Mouse (Mus musculus) liver, postnatal 0 days (tissue): Measurements from ENCODE around the gene Plekhh3. TPM values are rescaled to one million over a fixed set of nuclear protein-coding genes. Genes with fewer than 3 reads are reported as not detected.

Source experiments
- ATAC-seq: fragments of 200-750 bp; cut with Nextera tagmentation; 2 replicates; pipeline ENCODE4 v1.8.0; 2017; ENCODE audit warnings: mild to moderate bottlenecking, moderate library complexity
- DNase-seq: peaks from one replicate; pipeline ENCODE4 v3.0.0-alpha.2; 2016
- H3K27ac ChIP-seq: fragments of 300-500 bp; sonication (generic); 2 replicates; pipeline ENCODE4 v1.5.1; 2014; ENCODE audit warnings: antibody characterized with exemption, moderate library complexity, mild to moderate bottlenecking, low read depth
- H3K27me3 ChIP-seq: fragments of 300-500 bp; sonication (generic); 2 replicates; pipeline ENCODE4 v1.6.1; 2014; ENCODE audit warnings: low read length, control low read depth, mixed read lengths; ENCODE audit not compliant: insufficient read depth
- H3K36me3 ChIP-seq: fragments of 300-500 bp; sonication (generic); replicated peaks from 2 replicates; pipeline ENCODE4 v1.6.1; 2014; ENCODE audit warnings: mild to moderate bottlenecking, control low read depth, low read length, moderate library complexity, mixed read lengths; ENCODE audit not compliant: insufficient read depth
- H3K4me1 ChIP-seq: fragments of 300-500 bp; sonication (generic); 2 replicates; pipeline ENCODE4 v1.6.1; 2014; ENCODE audit warnings: antibody characterized with exemption, mild to moderate bottlenecking, control low read depth; ENCODE audit not compliant: insufficient read depth
- H3K4me2 ChIP-seq: fragments of 300-500 bp; sonication (generic); 2 replicates; pipeline ENCODE4 v1.6.1; 2014; ENCODE audit warnings: low read depth, mild to moderate bottlenecking, low read length, moderate library complexity, mixed read lengths
- H3K4me3 ChIP-seq: fragments of 300-500 bp; sonication (generic); 2 replicates; pipeline ENCODE4 v1.5.1; 2014; ENCODE audit warnings: low read depth, low read length
- H3K9ac ChIP-seq: fragments of 300-500 bp; sonication (generic); replicated peaks from 2 replicates; pipeline ENCODE4 v1.6.1; 2014; ENCODE audit warnings: mild to moderate bottlenecking, moderate library complexity
- H3K9me3 ChIP-seq: fragments of 300-500 bp; sonication (generic); 2 replicates; pipeline ENCODE4 v1.6.1; 2016; ENCODE audit warnings: mild to moderate bottlenecking, control low read depth, low read length, mixed read lengths
- CTCF ChIP-seq: sonication (generic); IDR thresholded peaks from 2 replicates; pipeline ENCODE4 v1.5.1; 2016; ENCODE audit warnings: antibody characterized with exemption, low read depth
- EP300 ChIP-seq: IDR thresholded peaks from 2 replicates; pipeline ENCODE4 v1.6.1; 2016; ENCODE audit warnings: antibody characterized with exemption, low read depth, mild to moderate bottlenecking
- WGBS: fragments of 180-500 bp; shearing (Covaris S2); extraction: QIAGEN DNeasy Blood & Tissue Kit; methylation state at CpG from one replicate; pipeline ENCODE4 v1.1.7; 2014; ENCODE audit not compliant: insufficient replicate concordance; 5-methylcytosine and 5-hydroxymethylcytosine counted together
- polyA plus RNA-seq: library from polyadenylated mRNA; unstranded; fragments of >200 nt; fragmentation: Nextera tagmentation; extraction: Ambion mirVana; gene quantifications from 2 replicates; pipeline ENCODE4 v1.2.1, GENCODE M21; 2015

The Plekhh3 gene
- polyA plus RNA-seq, 1 experiment from 2014 or later = 1.6 TPM

DNA sequence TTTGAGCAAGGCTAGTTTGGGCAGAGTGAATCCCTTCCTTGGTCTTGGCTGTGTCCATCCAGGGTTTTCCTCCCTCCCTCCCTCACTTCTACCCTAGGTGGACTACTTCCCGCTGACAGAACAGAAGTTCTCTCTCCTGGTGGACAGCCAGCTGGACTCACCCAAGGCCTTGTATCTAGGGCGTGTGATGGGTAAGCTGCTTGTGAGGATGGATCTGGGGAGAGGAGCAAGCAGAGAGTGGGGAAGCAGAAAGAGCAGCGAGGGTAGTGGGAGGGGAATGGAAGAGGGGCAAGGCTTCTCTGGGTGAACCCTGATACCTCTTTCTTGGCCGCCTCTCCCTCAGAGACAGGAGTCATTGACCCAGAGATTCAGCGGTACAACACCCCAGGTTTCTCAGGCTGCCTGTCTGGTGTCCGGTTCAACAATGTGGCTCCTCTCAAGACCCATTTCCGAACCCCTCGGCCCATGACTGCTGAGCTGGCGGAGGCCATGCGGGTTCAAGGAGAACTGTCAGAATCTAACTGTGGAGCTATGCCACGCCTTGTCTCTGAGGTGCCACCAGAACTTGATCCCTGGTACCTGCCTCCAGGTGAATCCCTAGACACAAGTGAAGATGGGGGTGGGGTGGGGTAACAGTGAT is 17.1 kb upstream of the Plekhh3 start:
- ATAC-seq (no peak), DNase-seq (no peak)
- Histone ChIP-seq H3K4me2 (no peak overlapping the region), H3K27ac (no peak overlapping the region), H3K9ac (no peak overlapping the region), H3K4me3 (no peak overlapping the region), H3K36me3 (peaks cover 7% of the 10 kb centered on the region), H3K4me1 (peaks cover 23% of the 10 kb centered on the region), H3K9me3 (no peaks in the 10 kb centered on the region), H3K27me3 (no peaks in the 10 kb centered on the region)
- TF ChIP-seq CTCF (no peak), EP300 (no peak)
- WGBS = 81% methylated on average over 11 of the region's 11 CpGs

DNA sequence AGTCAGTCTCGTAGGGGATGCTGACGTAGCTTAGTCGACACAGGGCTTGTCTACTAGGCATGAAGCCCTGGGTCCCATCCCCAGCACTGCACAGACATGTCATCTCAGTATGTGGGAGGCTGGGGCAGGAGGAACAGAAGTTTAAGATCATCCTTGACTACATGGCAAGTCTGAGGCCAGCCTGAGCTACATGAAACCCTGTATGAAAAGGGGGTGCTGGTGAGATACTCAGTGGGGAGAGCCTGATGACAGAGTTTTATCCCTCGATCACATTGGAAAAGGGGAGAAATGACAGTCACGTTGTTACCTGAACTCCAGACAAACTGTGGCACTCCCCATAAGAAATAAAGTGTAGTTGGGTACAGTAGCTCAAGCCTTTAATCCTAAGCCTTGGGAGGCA is 16.4 kb upstream of the Plekhh3 start:
- DNase-seq (no peak), ATAC-seq (no peak)
- Histone ChIP-seq H3K9ac (no peak overlapping the region), H3K9me3 (no peaks in the 10 kb centered on the region), H3K27me3 (no peaks in the 10 kb centered on the region), H3K27ac (no peak overlapping the region), H3K36me3 (peaks cover 2% of the 10 kb centered on the region), H3K4me1 (peaks cover 23% of the 10 kb centered on the region), H3K4me3 (no peak overlapping the region), H3K4me2 (no peak overlapping the region)
- 86% methylated on average over 5 of the region's 5 CpGs for WGBS
- TF ChIP-seq EP300 = no peak
- no peak for TF ChIP-seq CTCF

DNA sequence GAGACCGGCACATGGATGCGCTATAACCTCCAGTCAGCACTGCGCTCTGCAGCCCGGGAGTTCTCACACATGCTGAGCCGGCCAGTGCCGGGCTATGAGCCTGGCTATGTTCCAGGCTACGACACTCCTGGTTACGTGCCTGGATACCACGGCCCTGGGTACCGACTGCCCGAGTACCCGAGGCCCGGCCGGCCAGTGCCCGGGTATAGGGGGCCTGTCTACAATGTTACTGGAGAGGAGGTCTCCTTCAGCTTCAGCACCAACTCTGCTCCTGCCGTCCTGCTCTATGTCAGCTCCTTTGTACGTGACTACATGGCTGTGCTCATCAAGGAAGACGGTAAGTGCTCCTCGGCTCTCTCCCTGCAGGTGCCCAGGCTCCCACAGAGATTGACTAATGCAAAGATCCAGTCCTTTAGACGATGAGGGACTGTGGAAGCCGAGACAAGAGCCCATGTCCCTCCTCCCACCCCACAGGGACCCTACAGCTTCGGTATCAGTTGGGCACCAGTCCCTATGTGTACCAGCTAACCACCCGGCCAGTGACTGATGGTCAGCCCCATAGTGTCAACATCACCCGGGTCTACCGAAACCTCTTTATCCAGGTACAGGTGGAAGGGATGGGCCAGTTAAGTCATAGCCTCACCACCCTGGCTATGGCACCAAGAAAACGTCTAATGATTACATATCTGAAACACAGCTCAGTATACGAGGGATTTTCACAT is 15.5 kb upstream of the Plekhh3 start:
- no peak for ATAC-seq
- Histone ChIP-seq H3K9ac (no peak overlapping the region), H3K36me3 (no peaks in the 10 kb centered on the region; the same call in 1 of the 2 replicates), H3K4me1 (peaks cover 23% of the 10 kb centered on the region), H3K9me3 (no peaks in the 10 kb centered on the region), H3K27me3 (no peaks in the 10 kb centered on the region), H3K4me2 (no peak overlapping the region), H3K4me3 (no peak overlapping the region), H3K27ac (no peak overlapping the region)
- WGBS = 86% methylated on average over 27 of the region's 27 CpGs
- DNase-seq = no peak
- no peak for TF ChIP-seq CTCF
- no peak for TF ChIP-seq EP300

DNA sequence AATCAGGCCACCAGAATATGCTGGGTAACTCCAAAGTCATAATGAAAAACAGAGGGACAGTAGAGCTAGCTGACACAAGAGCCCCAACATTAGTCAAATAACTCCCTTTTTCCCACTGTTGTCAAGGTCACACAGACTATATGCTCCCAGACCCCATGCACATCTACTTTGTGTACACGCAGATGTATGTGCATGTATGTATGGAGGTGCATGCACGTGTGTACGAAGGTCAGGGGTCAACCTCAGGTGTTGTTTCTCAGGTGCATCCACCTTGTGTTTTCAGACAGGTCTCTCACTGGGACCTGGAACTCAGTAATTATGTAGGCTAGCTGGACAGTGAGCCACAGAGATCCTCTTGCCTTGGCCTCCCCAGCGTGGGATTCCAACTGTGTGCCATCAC is 14.3 kb upstream of the Plekhh3 start:
- no peaks in the 10 kb centered on the region for H3K9me3 ChIP-seq
- H3K36me3 ChIP-seq = no peaks in the 10 kb centered on the region; the same call in 1 of the 2 replicates
- no peak overlapping the region for H3K4me3 ChIP-seq
- TF ChIP-seq CTCF (no peak), EP300 (no peak)
- peaks cover 18% of the 10 kb centered on the region for H3K4me1 ChIP-seq
- no peak overlapping the region for H3K9ac ChIP-seq
- DNase-seq (no peak), ATAC-seq (no peak)
- H3K4me2 ChIP-seq = no peak overlapping the region
- 83% methylated on average over 4 of the region's 4 CpGs for WGBS
- no peaks in the 10 kb centered on the region for H3K27me3 ChIP-seq
- no peak overlapping the region for H3K27ac ChIP-seq

DNA sequence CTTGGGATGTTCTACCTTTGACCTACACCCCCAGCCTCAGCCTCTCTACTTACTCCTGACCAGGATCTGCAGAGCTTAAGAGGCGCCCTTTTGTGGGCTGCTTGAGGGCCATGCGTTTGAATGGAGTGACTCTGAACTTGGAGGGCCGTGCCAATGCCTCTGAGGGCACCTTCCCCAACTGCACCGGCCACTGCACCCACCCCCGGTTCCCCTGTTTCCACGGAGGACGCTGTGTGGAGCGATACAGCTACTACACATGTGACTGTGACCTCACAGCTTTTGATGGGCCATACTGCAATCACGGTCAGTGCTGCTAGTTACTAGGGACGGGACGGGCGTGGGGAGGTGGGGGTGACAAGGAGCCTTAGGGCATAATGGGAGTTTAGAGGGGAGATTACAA is 13.8 kb upstream of the Plekhh3 start:
- Histone ChIP-seq H3K36me3 (no peaks in the 10 kb centered on the region; the same call in 1 of the 2 replicates), H3K4me1 (peaks cover 13% of the 10 kb centered on the region), H3K27me3 (no peaks in the 10 kb centered on the region), H3K27ac (no peak overlapping the region), H3K4me2 (no peak overlapping the region), H3K9ac (no peak overlapping the region), H3K9me3 (no peaks in the 10 kb centered on the region), H3K4me3 (no peak overlapping the region)
- DNase-seq (no peak), ATAC-seq (no peak)
- TF ChIP-seq EP300 = no peak
- TF ChIP-seq CTCF = no peak
- WGBS = 88% methylated on average over 12 of the region's 12 CpGs

DNA sequence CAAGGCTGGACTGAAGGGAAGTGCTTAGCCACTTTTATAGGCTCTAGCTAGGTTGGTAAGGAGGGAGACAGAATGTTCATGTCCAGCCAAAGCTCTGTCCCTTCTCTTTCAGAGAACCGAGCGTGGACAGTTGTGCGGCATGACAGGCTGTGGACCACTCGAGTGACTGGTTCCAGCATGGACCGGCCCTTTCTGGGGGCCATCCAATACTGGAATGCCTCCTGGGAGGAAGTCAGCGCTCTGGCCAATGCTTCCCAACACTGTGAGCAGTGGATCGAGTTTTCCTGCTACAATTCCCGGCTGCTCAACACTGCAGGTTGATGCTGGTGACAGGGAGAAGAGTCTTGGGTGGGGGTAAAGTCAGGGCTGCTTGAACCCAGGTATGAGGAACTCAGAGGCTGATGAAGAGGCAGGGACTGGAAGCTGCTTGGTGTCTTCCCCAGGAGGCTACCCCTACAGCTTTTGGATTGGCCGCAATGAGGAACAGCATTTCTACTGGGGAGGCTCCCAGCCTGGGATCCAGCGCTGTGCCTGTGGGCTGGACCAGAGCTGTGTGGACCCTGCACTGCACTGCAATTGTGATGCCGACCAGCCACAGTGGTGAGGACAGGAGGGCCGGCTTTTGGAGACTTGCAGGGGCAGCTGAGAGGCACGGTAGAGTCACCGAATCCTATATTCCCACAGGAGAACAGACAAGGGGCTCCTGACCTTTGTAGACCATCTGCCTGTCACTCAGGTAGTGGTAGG is 11.8 kb upstream of the Plekhh3 start:
- Histone ChIP-seq H3K9me3 (no peaks in the 10 kb centered on the region), H3K27ac (no peak overlapping the region), H3K9ac (no peak overlapping the region), H3K4me1 (0 out of 2 replicates have a peak, but pooled peaks cover 2% of the 10 kb centered on the region), H3K36me3 (no peaks in the 10 kb centered on the region; the same call in 1 of the 2 replicates), H3K27me3 (peaks cover 1% of the 10 kb centered on the region), H3K4me3 (no peak overlapping the region), H3K4me2 (no peak overlapping the region)
- DNase-seq (no peak), ATAC-seq (no peak)
- no peak for TF ChIP-seq CTCF
- no peak for TF ChIP-seq EP300
- WGBS = 78% methylated on average over 14 of the region's 14 CpGs
